Mouse (Mus musculus) CH12.LX (cell line): Measurements from ENCODE around the gene Msi2.

Source experiments
- BHLHE40 ChIP-seq: IDR thresholded peaks from 2 replicates; pipeline ENCODE4 v1.6.1; 2011; ENCODE audit warnings: mild to moderate bottlenecking, low read depth, low read length, improper control_type of control experiment
- CTCF ChIP-seq, 2 experiments: IDR thresholded peaks in 1 of 2; conservative IDR thresholded peaks in 1 of 2; 2 replicates each; pipeline ENCODE4 v1.5.1; 2011 to 2012; ENCODE audit warnings: low read depth in 2 of 2, low read length in 2 of 2, improper control_type of control experiment in 1 of 2, inconsistent platforms in 1 of 2, mild to moderate bottlenecking in 1 of 2, moderate library complexity in 1 of 2
- EP300 ChIP-seq: IDR thresholded peaks from 2 replicates; pipeline ENCODE4 v1.6.1; 2011; ENCODE audit warnings: low read length, improper control_type of control experiment
- ETS1 ChIP-seq: conservative IDR thresholded peaks from 2 replicates; pipeline ENCODE4 v1.6.1; 2012; ENCODE audit warnings: low read depth, mild to moderate bottlenecking, inconsistent platforms, low read length, improper control_type of control experiment, moderate library complexity
- GABPA ChIP-seq: IDR thresholded peaks from 2 replicates; pipeline ENCODE4 v1.6.1; 2012; ENCODE audit warnings: low read depth, low read length, improper control_type of control experiment, inconsistent platforms; ENCODE audit not compliant: insufficient replicate concordance
- MAFK ChIP-seq: IDR thresholded peaks from 2 replicates; pipeline ENCODE4 v1.6.1; 2011; ENCODE audit warnings: low read length, improper control_type of control experiment; ENCODE audit not compliant: insufficient replicate concordance
- MAX ChIP-seq: IDR thresholded peaks from 2 replicates; pipeline ENCODE4 v1.6.1; 2011; ENCODE audit warnings: low read length, improper control_type of control experiment
- MXI1 ChIP-seq: IDR thresholded peaks from 2 replicates; pipeline ENCODE4 v1.6.1; 2011; ENCODE audit warnings: mild to moderate bottlenecking, low read depth, low read length, improper control_type of control experiment
- RAD21 ChIP-seq: IDR thresholded peaks from 2 replicates; pipeline ENCODE4 v1.6.1; 2011; ENCODE audit warnings: low read depth, mild to moderate bottlenecking, low read length, improper control_type of control experiment, moderate library complexity
- ZMIZ1 ChIP-seq: IDR thresholded peaks from 2 replicates; pipeline ENCODE4 v1.6.1; 2012; ENCODE audit warnings: low read depth, mild to moderate bottlenecking, inconsistent platforms, low read length, improper control_type of control experiment

GRCm38 (mm10) chr11:88330799-88331198 lies 387.5 kb downstream of the Msi2 start:
- no peak for TF ChIP-seq ZMIZ1
- TF ChIP-seq CTCF (conservative IDR thresholded peaks at IDR 0.05 in 1 of 2, IDR thresholded peaks at IDR 0.05 in 1 of 2; ENCODE audit: low read depth in 2 of 2, low read length in 2 of 2): no peak
- no peak for TF ChIP-seq MXI1
- TF ChIP-seq EP300: no peak
- no peak for TF ChIP-seq MAX
- TF ChIP-seq BHLHE40: no peak
- no peak for TF ChIP-seq ETS1
- no peak for TF ChIP-seq MAFK
- TF ChIP-seq GABPA: no peak
- TF ChIP-seq RAD21: no peak
